Mouse (Mus musculus) liver, adult 2 months (tissue): ENCODE measurements around the gene Rps26. TPM values are rescaled to one million over a fixed set of nuclear protein-coding genes. Genes with fewer than 3 reads are reported as not detected.
A peak's percentile ranks its signal among the peaks of the same experiment; 100 is the strongest.

Experiments used
- DNase-seq: peaks from one replicate; pipeline ENCODE4 v3.0.0-alpha.2; 2011; ENCODE audit warnings: low read depth, low spot score; ENCODE audit errors: extremely low read depth
- H3K27ac ChIP-seq: fragments of 200-500 bp; replicated peaks from 2 replicates; pipeline ENCODE4 v1.5.1; 2012; ENCODE audit warnings: low read depth, mild to moderate bottlenecking, control low read depth, inconsistent platforms, low read length; ENCODE audit not compliant: insufficient read depth
- H3K27me3 ChIP-seq: fragments of 200-500 bp; 2 replicates; pipeline ENCODE4 v1.6.1; 2012; ENCODE audit warnings: mild to moderate bottlenecking, moderate library complexity, low read length, inconsistent platforms; ENCODE audit not compliant: control insufficient read depth, insufficient read depth
- H3K36me3 ChIP-seq: fragments of 200-500 bp; 2 replicates; pipeline ENCODE4 v1.6.1; 2012; ENCODE audit warnings: low read length, inconsistent platforms; ENCODE audit not compliant: control insufficient read depth, insufficient read depth
- H3K4me1 ChIP-seq: fragments of 200-500 bp; 2 replicates; pipeline ENCODE4 v1.6.1; 2011; ENCODE audit warnings: low read length; ENCODE audit not compliant: control insufficient read depth, insufficient read depth
- H3K4me3 ChIP-seq: fragments of 200-500 bp; 2 replicates; pipeline ENCODE4 v1.5.1; 2011; ENCODE audit warnings: low read depth, mild to moderate bottlenecking, control low read depth, low read length, moderate library complexity; ENCODE audit not compliant: insufficient read depth
- H3K79me2 ChIP-seq: fragments of 200-500 bp; 2 replicates; pipeline ENCODE4 v1.6.1; 2012; ENCODE audit warnings: inconsistent platforms, mild to moderate bottlenecking, low read length, moderate library complexity; ENCODE audit not compliant: control insufficient read depth, insufficient read depth
- H3K9ac ChIP-seq: fragments of 200-500 bp; 2 replicates; pipeline ENCODE4 v1.6.1; 2012; ENCODE audit warnings: low read depth, mild to moderate bottlenecking, control low read depth, inconsistent platforms, low read length
- CTCF ChIP-seq: fragments of 200-500 bp; IDR thresholded peaks from 2 replicates; pipeline ENCODE4 v1.5.1; 2011; ENCODE audit warnings: low read depth, low read length, control low read depth
- POLR2A ChIP-seq: fragments of 200-500 bp; IDR thresholded peaks from 2 replicates; pipeline ENCODE4 v1.6.1; 2011; ENCODE audit warnings: low read length, control low read depth; ENCODE audit not compliant: insufficient read depth; ENCODE audit errors: extremely low read depth
- WGBS: fragments of 180-500 bp; shearing (Covaris S2); methylation state at CpG from one replicate; pipeline ENCODE4 v1.1.7; 2018; 5-methylcytosine and 5-hydroxymethylcytosine counted together
- polyA plus RNA-seq: library from polyadenylated mRNA; depleted of rRNA; stranded (reverse); fragments of >200 nt; gene quantifications from 2 replicates; pipeline ENCODE4 v1.2.3, GENCODE M21; 2012
- total RNA-seq: library from RNA; depleted of rRNA; stranded (reverse); fragments of >200 nt; gene quantifications from 2 replicates; pipeline ENCODE4 v1.2.3, GENCODE M21; 2014

The Rps26 gene
- total and polyA plus RNA-seq, 2 experiments: 234 to 425 TPM

- WGBS: 39% methylated on average over 6 of the region's 6 CpGs
- Histone ChIP-seq H3K27ac (no peak overlapping the region), H3K4me1 (0 out of 2 replicates have a peak, but pooled peaks cover 2% of the 10 kb centered on the region), H3K27me3 (no peaks in the 10 kb centered on the region), H3K4me3 (no peak overlapping the region), H3K9ac (no peak overlapping the region), H3K79me2 (no peaks in the 10 kb centered on the region), H3K36me3 (no peaks in the 10 kb centered on the region)
- TF ChIP-seq CTCF (no peak), POLR2A (no peak)
- no peak for DNase-seq
These were observed 13.4 kb downstream of the Rps26 start for GRCm38 (mm10) chr10:128613154-128613440.

GRCm38 (mm10) chr10:128612433-128613153 lies 14.0 kb downstream of the Rps26 start:
- Histone ChIP-seq H3K27ac (no peak overlapping the region), H3K4me3 (no peak overlapping the region), H3K36me3 (no peaks in the 10 kb centered on the region), H3K79me2 (no peaks in the 10 kb centered on the region), H3K9ac (no peak overlapping the region), H3K4me1 (0 out of 2 replicates have a peak, but pooled peaks cover 2% of the 10 kb centered on the region), H3K27me3 (no peaks in the 10 kb centered on the region)
- WGBS: 12% methylated on average over 16 of the region's 16 CpGs
- no peak for TF ChIP-seq POLR2A
- peak; percentile 80 for TF ChIP-seq CTCF
- peak; percentile 67 for DNase-seq

DNA sequence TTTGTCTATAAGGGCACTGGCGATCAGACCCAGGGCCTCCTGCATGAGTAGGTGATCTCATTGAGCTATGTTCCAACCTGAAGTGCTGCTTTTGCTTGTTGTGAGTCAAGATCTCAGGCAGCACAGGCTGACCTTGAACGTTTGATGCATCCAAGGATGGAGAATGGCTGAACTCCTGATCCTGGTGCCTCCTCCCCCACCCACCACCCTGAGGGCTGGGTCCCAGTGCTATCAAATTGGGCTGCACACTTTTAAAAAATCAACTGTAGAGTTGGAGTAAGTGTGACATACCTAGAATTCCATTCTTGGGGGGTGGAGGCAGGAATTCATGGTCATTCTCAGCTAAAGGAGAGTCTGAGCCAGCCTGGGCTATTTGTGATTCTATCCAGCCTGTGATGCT lies 20.1 kb downstream of the Rps26 start:
- Histone ChIP-seq H3K27me3 (no peaks in the 10 kb centered on the region), H3K4me1 (peaks cover 3% of the 10 kb centered on the region; the same call in 1 of the 2 replicates), H3K4me3 (no peak overlapping the region), H3K79me2 (no peaks in the 10 kb centered on the region), H3K27ac (no peak overlapping the region), H3K36me3 (no peaks in the 10 kb centered on the region), H3K9ac (no peak overlapping the region)
- 64% methylated on average over 2 of the region's 2 CpGs for WGBS
- TF ChIP-seq CTCF (no peak), POLR2A (no peak)
- DNase-seq: no peak

DNA sequence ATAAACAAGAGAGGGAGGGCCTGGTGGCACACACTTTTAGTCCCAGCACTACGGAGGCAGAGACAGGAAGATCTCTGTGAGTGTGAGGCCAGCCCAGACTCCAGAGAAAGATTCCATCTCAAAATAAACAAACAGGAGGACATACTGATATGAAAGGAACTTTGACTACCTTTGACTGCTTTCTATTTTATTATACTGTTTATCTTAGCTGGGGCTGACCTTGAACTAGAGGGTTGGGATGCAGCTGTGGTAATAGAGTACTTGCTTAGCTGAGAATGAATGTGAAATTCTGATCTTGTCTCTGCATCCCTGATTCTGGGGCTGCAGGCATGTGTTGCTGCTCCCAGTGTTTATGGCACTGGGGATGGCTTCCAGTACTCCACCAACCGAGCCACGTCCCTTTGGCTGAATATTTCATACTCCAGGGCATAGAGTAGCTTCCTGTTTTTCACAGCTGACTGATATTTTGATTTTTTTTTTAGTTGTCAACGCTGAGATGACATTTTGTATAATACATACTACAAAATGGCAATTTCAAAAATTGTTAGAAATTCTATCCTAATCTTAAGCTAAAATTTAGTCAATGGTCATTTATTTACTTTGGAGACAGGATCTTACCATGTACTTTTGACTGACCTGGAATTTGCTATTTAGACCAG lies 23.9 kb downstream of the Rps26 start:
- TF ChIP-seq CTCF (no peak), POLR2A (no peak)
- Histone ChIP-seq H3K9ac (no peak overlapping the region), H3K4me1 (peaks cover 19% of the 10 kb centered on the region), H3K27me3 (no peaks in the 10 kb centered on the region), H3K27ac (peak overlapping the region; percentile 71), H3K36me3 (no peaks in the 10 kb centered on the region), H3K79me2 (no peaks in the 10 kb centered on the region), H3K4me3 (no peak overlapping the region)
- WGBS: 20% methylated on average over 4 of the region's 4 CpGs
- peak; percentile 88 for DNase-seq

- DNase-seq: no peak
- Histone ChIP-seq H3K4me1 (peaks cover 21% of the 10 kb centered on the region), H3K27me3 (no peaks in the 10 kb centered on the region), H3K9ac (no peak overlapping the region), H3K36me3 (no peaks in the 10 kb centered on the region), H3K79me2 (no peaks in the 10 kb centered on the region), H3K27ac (peak overlapping the region; percentile 81), H3K4me3 (no peak overlapping the region)
- TF ChIP-seq CTCF (no peak), POLR2A (no peak)
- 62% methylated on average over 1 of the region's 1 CpGs for WGBS
These were observed 25.0 kb downstream of the Rps26 start for GRCm38 (mm10) chr10:128601499-128601898.

DNA sequence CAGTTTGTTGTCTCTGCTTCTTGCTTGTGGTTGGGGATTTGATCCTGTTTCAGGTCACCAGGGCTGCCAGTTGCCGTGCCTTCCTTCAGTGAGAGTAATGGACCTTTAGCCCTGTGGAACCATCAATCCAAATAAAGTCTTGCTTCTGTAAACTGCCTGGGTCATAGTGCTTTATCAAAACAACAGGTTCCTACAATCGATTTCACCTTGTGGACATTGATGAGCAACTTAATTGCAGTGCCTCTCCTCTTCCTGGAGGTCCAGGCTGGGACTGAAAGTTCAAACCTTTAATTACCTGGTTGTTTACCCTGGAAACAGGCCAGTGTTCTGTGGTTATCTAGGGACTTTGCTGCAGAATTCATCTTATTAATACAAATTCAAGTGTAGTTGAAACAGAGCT lies 28.1 kb downstream of the Rps26 start:
- Histone ChIP-seq H3K27ac (peak overlapping the region; percentile 73), H3K4me1 (peaks cover 21% of the 10 kb centered on the region), H3K4me3 (no peak overlapping the region), H3K79me2 (no peaks in the 10 kb centered on the region), H3K27me3 (no peaks in the 10 kb centered on the region), H3K36me3 (no peaks in the 10 kb centered on the region), H3K9ac (no peak overlapping the region)
- peak; percentile 100 for DNase-seq
- TF ChIP-seq CTCF (no peak), POLR2A (no peak)
- 15% methylated on average over 2 of the region's 2 CpGs for WGBS
